Mouse (Mus musculus) forebrain, embryonic 11.5 days (tissue): ENCODE measurements around the gene Chrne. TPM values are rescaled to one million over a fixed set of nuclear protein-coding genes. Genes with fewer than 3 reads are reported as not detected.
"Not testable (repeated sequence)": the region's sequence is repeated elsewhere in the genome, so short reads cannot be mapped to it uniquely, and the experiment has no call there.

Experiments used
- ATAC-seq: fragments of 200-750 bp; cut with Nextera tagmentation; replicated peaks from 2 replicates; pipeline ENCODE4 v1.8.0; 2017; ENCODE audit warnings: moderate TSS enrichment; ENCODE audit not compliant: low FRiP score
- DNase-seq: peaks from one replicate; pipeline ENCODE4 v3.0.0-alpha.2; 2017; ENCODE audit warnings: low spot score
- H3K27ac ChIP-seq: fragments of 300-500 bp; sonication (generic); 2 replicates; pipeline ENCODE4 v1.5.1; 2014; ENCODE audit warnings: low read depth, low read length
- H3K27me3 ChIP-seq: fragments of 300-500 bp; sonication (generic); 2 replicates; pipeline ENCODE4 v1.6.1; 2014; ENCODE audit warnings: mild to moderate bottlenecking, low read length, mixed read lengths; ENCODE audit not compliant: control insufficient read depth, insufficient read depth
- H3K36me3 ChIP-seq: fragments of 300-500 bp; sonication (generic); 2 replicates; pipeline ENCODE4 v1.6.1; 2014; ENCODE audit warnings: mild to moderate bottlenecking, low read length, moderate library complexity, mixed read lengths; ENCODE audit not compliant: control insufficient read depth, insufficient read depth
- H3K4me1 ChIP-seq: fragments of 300-500 bp; sonication (generic); replicated peaks from 2 replicates; pipeline ENCODE4 v1.6.1; 2014; ENCODE audit warnings: low read length, mixed read lengths; ENCODE audit not compliant: control insufficient read depth, insufficient read depth
- H3K4me2 ChIP-seq: fragments of 300-500 bp; sonication (generic); 2 replicates; pipeline ENCODE4 v1.6.1; 2014; ENCODE audit warnings: low read depth, mild to moderate bottlenecking, low read length, moderate library complexity, mixed read lengths; ENCODE audit not compliant: severe bottlenecking
- H3K4me3 ChIP-seq: fragments of 300-500 bp; sonication (generic); 2 replicates; pipeline ENCODE4 v1.5.1; 2014; ENCODE audit warnings: low read depth, low read length
- H3K9ac ChIP-seq: fragments of 300-500 bp; sonication (generic); 2 replicates; pipeline ENCODE4 v1.6.1; 2014; ENCODE audit warnings: low read length
- H3K9me3 ChIP-seq: fragments of 300-500 bp; sonication (generic); 2 replicates; pipeline ENCODE4 v1.6.1; 2016; ENCODE audit warnings: low read length, mixed read lengths; ENCODE audit not compliant: control insufficient read depth
- WGBS: fragments of 180-500 bp; shearing (Covaris S2); extraction: QIAGEN DNeasy Blood & Tissue Kit; methylation state at CpG from one replicate; pipeline ENCODE4 v1.1.7; 2014; 5-methylcytosine and 5-hydroxymethylcytosine counted together
- polyA plus RNA-seq: library from polyadenylated mRNA; unstranded; fragments of >200 nt; fragmentation: Nextera tagmentation; extraction: Ambion mirVana; gene quantifications from 2 replicates; pipeline ENCODE4 v1.2.1, GENCODE M21; 2014

The Chrne gene
- polyA plus RNA-seq, 1 experiment from 2014 or later: not detected

DNA sequence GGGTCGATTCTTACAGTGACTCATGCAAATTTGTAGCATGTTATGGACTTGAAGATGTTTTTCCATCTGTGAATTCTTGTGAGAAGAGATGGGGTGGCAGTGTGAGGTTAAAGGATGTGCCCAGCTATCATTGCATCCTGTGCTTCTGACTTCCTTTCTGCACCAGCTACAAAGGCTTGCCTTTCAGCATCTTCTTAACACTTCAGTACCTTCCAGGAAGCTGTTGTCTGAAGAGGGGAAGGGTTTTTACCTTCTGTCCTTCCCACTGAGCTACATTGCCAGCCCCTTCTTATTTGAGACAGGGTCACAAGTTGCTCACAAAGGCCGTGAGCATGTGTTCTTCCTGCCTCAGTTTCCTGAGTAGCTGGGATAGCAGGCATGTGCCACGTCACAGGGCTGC lies 38.1 kb downstream of the Chrne start:
- no peaks in the 10 kb centered on the region for H3K27me3 ChIP-seq
- no peaks in the 10 kb centered on the region for H3K9me3 ChIP-seq
- H3K4me3 ChIP-seq: no peak overlapping the region
- peaks cover 10% of the 10 kb centered on the region for H3K4me1 ChIP-seq
- DNase-seq (no peak), ATAC-seq (no peak)
- no peak overlapping the region for H3K27ac ChIP-seq
- no peak overlapping the region for H3K4me2 ChIP-seq
- no peak overlapping the region; the same call in 1 of the 2 replicates for H3K9ac ChIP-seq
- WGBS: 81% methylated on average over 3 of the region's 3 CpGs
- no peaks in the 10 kb centered on the region for H3K36me3 ChIP-seq

DNA sequence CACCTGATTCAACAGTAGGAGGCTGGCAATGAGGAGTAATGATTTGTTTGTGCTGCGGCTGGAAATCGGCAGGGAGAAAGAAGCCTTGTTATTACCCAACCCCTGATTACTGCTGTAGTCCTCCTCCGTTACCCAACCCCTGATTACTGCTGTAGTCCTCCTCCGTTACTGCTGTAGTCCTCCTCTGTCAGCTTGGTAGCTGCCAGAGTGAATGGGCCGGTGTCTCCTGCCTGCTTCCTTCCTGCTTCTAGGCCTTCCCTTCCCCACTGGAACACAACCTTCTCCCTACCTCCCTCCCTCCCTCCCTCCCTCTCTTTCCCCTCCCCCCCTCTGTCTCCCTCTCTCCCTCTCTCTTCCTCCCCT lies 38.7 kb downstream of the Chrne start:
- Histone ChIP-seq H3K36me3 (no peaks in the 10 kb centered on the region), H3K4me2 (no peak overlapping the region), H3K9ac (no peak overlapping the region), H3K27ac (no peak overlapping the region), H3K4me3 (no peak overlapping the region), H3K4me1 (peaks cover 8% of the 10 kb centered on the region), H3K27me3 (no peaks in the 10 kb centered on the region), H3K9me3 (no peaks in the 10 kb centered on the region)
- no peak for DNase-seq
- 68% methylated on average over 5 of the region's 5 CpGs for WGBS
- ATAC-seq: no peak

DNA sequence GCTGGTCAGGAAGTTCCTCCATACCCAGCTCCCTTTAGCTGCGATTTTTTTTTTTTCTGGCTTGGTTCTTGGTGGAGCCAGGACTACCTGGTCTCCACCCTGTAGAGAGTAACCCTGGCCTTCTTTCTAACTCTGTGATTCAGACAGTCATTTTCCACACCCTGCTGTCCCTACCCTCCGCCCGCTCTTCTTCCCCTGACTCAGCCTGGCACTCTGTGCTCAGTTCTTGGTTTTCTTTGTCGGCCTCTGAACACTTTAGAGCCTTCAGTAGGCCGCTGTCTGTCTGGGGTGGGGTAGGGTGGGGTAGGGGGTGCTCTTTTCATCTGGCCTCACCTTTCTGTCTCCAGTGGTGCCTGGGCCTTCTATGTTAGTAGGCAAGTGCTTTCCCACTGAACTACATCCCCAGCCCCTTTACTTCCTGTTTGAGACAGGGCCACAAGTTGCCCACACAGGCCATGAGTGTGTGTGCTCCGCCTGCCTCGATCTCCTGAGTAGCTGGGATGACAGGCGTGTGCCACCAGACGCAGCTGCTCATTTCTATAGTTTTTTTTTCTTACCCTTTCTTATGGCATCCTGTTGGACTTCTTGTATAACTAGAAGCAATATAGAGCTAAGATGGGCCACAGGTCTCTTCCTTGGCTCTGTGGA lies 39.2 kb downstream of the Chrne start:
- Histone ChIP-seq H3K4me3 (no peak overlapping the region), H3K9me3 (no peaks in the 10 kb centered on the region), H3K36me3 (no peaks in the 10 kb centered on the region), H3K4me2 (no peak overlapping the region), H3K4me1 (peaks cover 5% of the 10 kb centered on the region), H3K27ac (no peak overlapping the region), H3K27me3 (no peaks in the 10 kb centered on the region), H3K9ac (no peak overlapping the region)
- WGBS: 87% methylated on average over 9 of the region's 9 CpGs
- ATAC-seq (no peak), DNase-seq (no peak)

DNA sequence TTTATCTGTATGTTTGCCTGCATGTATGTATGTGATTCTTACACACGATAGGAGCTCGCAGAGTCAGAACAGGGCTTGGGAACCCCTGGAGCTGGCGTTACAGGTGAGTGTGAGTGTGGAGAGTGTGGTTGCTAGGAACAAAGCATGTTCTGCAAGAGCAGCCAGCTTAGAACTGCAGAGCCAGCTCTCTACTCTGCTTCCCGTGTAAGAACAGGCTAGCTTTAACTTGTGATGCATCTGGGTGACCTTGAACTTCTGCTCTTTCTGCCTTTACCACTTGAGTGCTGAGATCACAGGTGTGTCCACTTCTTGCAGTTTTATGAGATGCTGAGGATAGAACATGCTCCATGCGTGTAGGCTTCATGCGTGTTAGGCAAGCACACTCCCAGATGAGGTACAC lies 40.1 kb downstream of the Chrne start:
- Histone ChIP-seq H3K4me3 (no peak overlapping the region), H3K36me3 (no peaks in the 10 kb centered on the region), H3K27me3 (no peaks in the 10 kb centered on the region), H3K9ac (no peak overlapping the region), H3K4me2 (no peak overlapping the region), H3K27ac (no peak overlapping the region), H3K4me1 (peaks cover 7% of the 10 kb centered on the region), H3K9me3 (no peaks in the 10 kb centered on the region)
- no peak for ATAC-seq
- no peak for DNase-seq
- WGBS: 91% methylated on average over 6 of the region's 6 CpGs

DNA sequence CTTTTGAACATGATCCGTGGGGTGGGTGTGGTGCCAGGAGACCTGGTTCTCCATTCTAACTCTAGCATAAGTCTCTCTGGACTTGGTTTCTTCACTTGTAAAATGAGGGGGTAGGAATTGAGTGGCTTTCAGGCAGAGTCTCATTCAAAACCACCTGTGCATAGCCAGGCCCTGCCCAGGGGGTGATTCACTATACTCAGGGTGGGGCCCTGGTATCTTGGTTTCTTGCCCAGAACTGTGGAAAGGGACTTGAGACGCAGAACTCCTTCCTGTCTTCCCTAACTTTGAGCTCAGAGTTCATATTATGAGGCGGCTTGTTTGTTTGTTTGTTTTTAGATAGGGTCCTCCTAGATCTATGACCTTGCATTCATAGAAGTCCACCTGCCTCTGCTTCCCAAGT lies 41.8 kb downstream of the Chrne start:
- ATAC-seq: no peak
- no peaks in the 10 kb centered on the region for H3K9me3 ChIP-seq
- no peak overlapping the region for H3K4me2 ChIP-seq
- no peak overlapping the region for H3K9ac ChIP-seq
- no peaks in the 10 kb centered on the region for H3K27me3 ChIP-seq
- DNase-seq: no peak
- H3K4me1 ChIP-seq: peaks cover 14% of the 10 kb centered on the region
- no peak overlapping the region for H3K4me3 ChIP-seq
- H3K36me3 ChIP-seq: no peaks in the 10 kb centered on the region
- no peak overlapping the region for H3K27ac ChIP-seq
- WGBS: 85% methylated on average over 3 of the region's 3 CpGs

DNA sequence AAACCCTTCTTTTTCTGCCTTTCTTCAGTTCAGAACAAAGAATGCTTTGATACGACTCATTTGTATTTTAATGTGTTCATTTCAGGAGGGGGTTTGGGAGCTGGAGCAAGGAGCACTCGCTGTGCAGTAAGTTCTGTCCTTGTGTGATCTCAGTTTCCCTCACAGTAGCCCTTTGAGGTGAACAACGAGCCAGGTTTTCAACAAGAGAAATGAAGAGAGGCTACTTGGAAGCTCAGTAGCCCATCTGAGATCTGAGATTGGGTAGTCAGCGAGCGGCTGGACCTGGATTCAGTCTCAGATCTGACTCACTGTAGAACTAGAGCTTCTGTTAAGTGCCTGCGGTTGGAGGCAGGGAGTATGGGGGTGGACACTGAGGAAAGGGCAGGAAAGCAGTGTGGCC lies 45.1 kb downstream of the Chrne start:
- no peaks in the 10 kb centered on the region for H3K9me3 ChIP-seq
- H3K4me3 ChIP-seq: no peak overlapping the region
- no peak overlapping the region for H3K4me2 ChIP-seq
- H3K9ac ChIP-seq: no peak overlapping the region; the same call in none of the 2 replicates
- H3K27me3 ChIP-seq: no peaks in the 10 kb centered on the region
- no peak for DNase-seq
- H3K4me1 ChIP-seq: peaks cover 14% of the 10 kb centered on the region
- WGBS: 61% methylated on average over 6 of the region's 6 CpGs
- H3K36me3 ChIP-seq: no peaks in the 10 kb centered on the region
- peak overlapping the region; percentile 53 for H3K27ac ChIP-seq
- ATAC-seq: no peak

DNA sequence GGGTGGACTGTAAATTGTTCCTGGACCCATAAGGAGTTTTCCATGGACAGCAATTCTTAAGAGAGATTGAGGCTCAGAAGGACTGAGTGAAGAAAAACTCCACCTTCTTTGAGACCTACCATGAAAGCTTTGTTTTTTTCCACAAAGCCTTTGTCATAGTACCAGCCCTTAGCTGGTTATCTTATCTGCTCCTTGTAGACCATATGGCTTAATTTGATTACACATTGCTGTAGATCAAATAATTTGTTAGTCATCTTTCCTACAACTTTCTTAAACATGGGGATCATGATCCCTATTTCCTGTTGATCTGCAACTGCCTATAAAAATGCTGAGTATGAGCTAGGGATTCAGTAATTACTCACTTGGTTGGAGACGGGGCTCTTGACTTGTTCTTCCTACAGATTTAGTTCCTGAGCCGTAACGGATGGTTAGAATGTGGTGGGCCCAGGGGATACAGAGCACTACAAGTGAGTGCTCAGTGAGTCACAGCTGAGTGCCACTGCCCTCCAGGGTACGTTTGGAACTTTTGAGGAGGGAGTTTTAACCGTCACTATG lies 46.6 kb downstream of the Chrne start:
- Histone ChIP-seq H3K4me3 (no peak overlapping the region), H3K27me3 (no peaks in the 10 kb centered on the region), H3K27ac (no peak overlapping the region), H3K9ac (no peak overlapping the region), H3K9me3 (no peaks in the 10 kb centered on the region), H3K4me1 (peaks cover 9% of the 10 kb centered on the region), H3K4me2 (no peak overlapping the region), H3K36me3 (no peaks in the 10 kb centered on the region)
- ATAC-seq (no peak), DNase-seq (no peak)
- whole genome bisulfite sequencing: 82% methylated on average over 5 of the region's 5 CpGs

DNA sequence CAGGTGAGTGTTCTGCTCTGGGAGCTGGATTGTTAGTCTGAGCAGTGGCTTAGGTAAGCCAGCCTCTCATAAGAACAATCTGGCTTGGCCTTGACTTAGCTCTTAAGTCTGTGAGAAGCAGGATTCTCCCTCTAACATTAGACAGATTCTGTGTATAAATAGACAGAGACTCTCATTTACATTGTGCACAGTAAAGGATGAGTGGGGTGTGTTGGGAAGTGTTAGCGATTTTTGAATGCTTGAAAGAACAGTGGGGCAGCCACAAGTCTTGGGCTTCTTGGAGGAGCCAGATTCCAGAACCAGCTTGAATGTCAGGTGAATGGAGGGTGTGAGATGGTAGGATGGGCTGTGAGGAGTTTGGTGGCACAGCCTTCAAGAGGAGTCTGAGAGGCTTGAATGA lies 47.4 kb downstream of the Chrne start:
- Histone ChIP-seq H3K27me3 (no peaks in the 10 kb centered on the region), H3K4me2 (no peak overlapping the region), H3K4me1 (peaks cover 9% of the 10 kb centered on the region), H3K36me3 (no peaks in the 10 kb centered on the region), H3K9me3 (no peaks in the 10 kb centered on the region), H3K4me3 (no peak overlapping the region), H3K27ac (no peak overlapping the region), H3K9ac (no peak overlapping the region)
- DNase-seq: no peak
- ATAC-seq: no peak
- 94% methylated on average over 1 of the region's 1 CpGs for WGBS

DNA sequence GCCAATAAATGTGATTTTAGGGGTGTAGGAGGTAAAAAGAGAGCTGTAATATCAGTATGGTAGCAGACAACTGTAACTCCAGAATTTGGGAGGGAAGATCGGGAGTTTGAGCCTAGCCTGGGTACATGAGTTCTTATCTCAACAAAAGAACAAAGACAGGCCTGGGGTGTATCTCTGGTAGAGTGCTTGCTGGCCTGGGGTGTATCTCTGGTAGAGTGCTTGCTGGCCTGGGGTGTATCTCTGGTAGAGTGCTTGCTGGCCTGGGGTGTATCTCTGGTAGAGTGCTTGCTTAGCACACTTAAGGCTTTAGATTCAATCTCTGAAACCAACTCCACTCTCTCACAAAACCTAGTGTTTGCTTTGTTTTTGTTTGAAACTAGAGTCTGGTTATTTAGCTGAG lies 48.4 kb downstream of the Chrne start:
- WGBS: 88% methylated on average over 1 of the region's 1 CpGs
- not testable (repeated sequence) for H3K27ac ChIP-seq, H3K36me3 ChIP-seq, H3K9me3 ChIP-seq, H3K9ac ChIP-seq, ATAC-seq, H3K4me3 ChIP-seq, H3K4me2 ChIP-seq, DNase-seq, H3K27me3 ChIP-seq
- peaks cover 11% of the 10 kb centered on the region for H3K4me1 ChIP-seq
